ENCODE assay signal across 8 mouse cellular contexts in genomic region chr8:122269404-122269803, GRCm38 (mm10). TPM values are rescaled to one million over a fixed set of nuclear protein-coding genes. Genes with fewer than 3 reads are reported as not detected.
A peak's percentile ranks its signal among the peaks of the same experiment; 100 is the strongest.
DNase-seq lines count a peak whose midpoint lies in the region; ATAC-seq and TF ChIP-seq lines count a peak whose summit lies in the region.

No protein-coding gene starts in this region.

- peak overlapping the region; percentile 51 for H3K4me2 ChIP-seq in hindbrain, postnatal 0 days (ENCODE audit: low read depth, low read length)

- H3K4me3 ChIP-seq in hindbrain, postnatal 0 days (ENCODE audit: low read length) = peak overlapping the region; percentile 19
- H3K4me3 ChIP-seq in megakaryocyte, embryonic 14.5 days (replicated peaks) = peak overlapping the region; percentile 90

- peak; percentile 87 for DNase-seq in ZHBTc4 (ENCODE audit: low read depth, low spot score)
- peak; percentile 94 to 97 for DNase-seq in cerebellum, postnatal 10 days
- peak; percentile 69 to 71 for DNase-seq in frontal cortex, postnatal 14 days (ENCODE audit: low spot score in 2 of 2)
- peak; percentile 88 for DNase-seq in hindbrain, postnatal 0 days (ENCODE audit: low spot score)
- DNase-seq in left cerebral cortex, adult 8-10 months (ENCODE audit: low spot score in 2 of 2) = peak; percentile 52 to 84
- DNase-seq in right cerebral cortex, postnatal 14 days = peak; percentile 86
- DNase-seq in urinary bladder, postnatal 4 days (ENCODE audit: low spot score in 2 of 2) = peak; percentile 56 to 83

- H3K36me3 ChIP-seq in hindbrain, postnatal 0 days (ENCODE audit: insufficient read depth, low read length) = no peaks in the 10 kb centered on the region
- H3K36me3 ChIP-seq in megakaryocyte, embryonic 14.5 days (replicated peaks; ENCODE audit: low read length) = no peaks in the 10 kb centered on the region

- H3K27ac ChIP-seq in hindbrain, postnatal 0 days = no peak overlapping the region

- H3K9ac ChIP-seq in hindbrain, postnatal 0 days (replicated peaks; ENCODE audit: low read length) = 0 out of 2 replicates have a peak overlapping the region, but pooled peaks have one; percentile 4

- no peaks in the 10 kb centered on the region for H3K9me3 ChIP-seq in hindbrain, postnatal 0 days (ENCODE audit: low read length)
- no peaks in the 10 kb centered on the region for H3K9me3 ChIP-seq in megakaryocyte, embryonic 14.5 days

- TF ChIP-seq CTCF in hindbrain, postnatal 0 days (IDR thresholded peaks at IDR 0.05; ENCODE audit: low read depth) = peak; percentile 100

- H3K27me3 ChIP-seq in hindbrain, postnatal 0 days (ENCODE audit: insufficient read depth, low read length) = no peaks in the 10 kb centered on the region
- peaks cover 72% of the 10 kb centered on the region for H3K27me3 ChIP-seq in megakaryocyte, embryonic 14.5 days (replicated peaks)

- peaks cover 16% of the 10 kb centered on the region for H3K4me1 ChIP-seq in hindbrain, postnatal 0 days (ENCODE audit: insufficient read depth, low read length)
- peaks cover 59% of the 10 kb centered on the region for H3K4me1 ChIP-seq in megakaryocyte, embryonic 14.5 days

- peak; percentile 56 for ATAC-seq in hindbrain, postnatal 0 days

- 3% methylated on average over 21 of the region's 21 CpGs for WGBS in hindbrain, postnatal 0 days

RNA-seq across cellular contexts. Expression of gene Zfpm1, which starts 12.5 kb away (rescaled TPM):
- total RNA-seq in hindbrain, postnatal 0 days (2014; rRNA removed) = 28.0 and 37.6 TPM in 2 replicates
- 1.5 and 2.0 TPM in 2 replicates for polyA plus RNA-seq in hindbrain, postnatal 0 days (2015; fragmentation: Nextera tagmentation; extraction: Ambion mirVana)
- total RNA-seq in left cerebral cortex, adult 8-10 months (2022) = 10 to 100 TPM; 38.9 to 50.1 (median 44.4) TPM
- polyA plus RNA-seq in megakaryocyte, embryonic 14.5 days (2012; ENCODE audit: insufficient read depth, low replicate concordance) = 1,238 and 3,030 TPM in 2 replicates
